Mouse (Mus musculus) CH12.LX (cell line): ENCODE data around the gene Stac. TPM values are rescaled to one million over a fixed set of nuclear protein-coding genes. Genes with fewer than 3 reads are reported as not detected.

Experiments used
- DNase-seq: peaks from one replicate; pipeline ENCODE4 v3.0.0-alpha.2; 2013; ENCODE audit errors: extremely low read depth
- H3K27ac ChIP-seq: 2 replicates; pipeline ENCODE4 v1.5.1; 2012; ENCODE audit warnings: low read depth, mild to moderate bottlenecking, control low read depth, moderate library complexity; ENCODE audit not compliant: insufficient read depth
- H3K27me3 ChIP-seq: replicated peaks from 2 replicates; pipeline ENCODE3; 2012; ENCODE audit warnings: inconsistent platforms
- H3K36me3 ChIP-seq, 2 experiments: replicated peaks in 1 of 2; 2 replicates each; pipeline versions ENCODE3 to v1.6.1; 2012; ENCODE audit warnings: inconsistent platforms in 1 of 2, low read length in 1 of 2, mild to moderate bottlenecking in 1 of 2, mixed read lengths in 1 of 2, moderate library complexity in 1 of 2; ENCODE audit not compliant: control insufficient read depth in 1 of 2, insufficient read depth in 1 of 2
- H3K4me1 ChIP-seq, 2 experiments: 2 replicates each; pipeline ENCODE4 v1.6.1; 2012; ENCODE audit warnings: inconsistent platforms in 1 of 2, moderate library complexity in 1 of 2; ENCODE audit not compliant: insufficient read depth in 2 of 2, control insufficient read depth in 1 of 2
- H3K4me2 ChIP-seq: 2 replicates; pipeline ENCODE4 v1.6.1; 2012; ENCODE audit warnings: low read depth, mild to moderate bottlenecking, control low read depth; ENCODE audit not compliant: poor library complexity, insufficient read depth, severe bottlenecking
- H3K4me3 ChIP-seq, 3 experiments: fragments of 150-350 bp in 1 of 3; sonication (generic) in 1 of 3; replicated peaks in 1 of 3; 2 replicates each; pipeline versions ENCODE3 to v1.5.1; 2011 to 2012; ENCODE audit warnings: low read depth in 2 of 3, low read length in 2 of 3, mild to moderate bottlenecking in 2 of 3, moderate library complexity in 2 of 3, control low read depth in 1 of 3, improper control_type of control experiment in 1 of 3, inconsistent platforms in 1 of 3, mixed read lengths in 1 of 3; ENCODE audit not compliant: poor library complexity in 1 of 3
- H3K79me2 ChIP-seq: replicated peaks from 2 replicates; pipeline ENCODE4 v1.6.1; 2012; ENCODE audit warnings: mild to moderate bottlenecking, moderate library complexity; ENCODE audit not compliant: control insufficient read depth, poor library complexity, insufficient read depth, severe bottlenecking; ENCODE audit errors: extremely low read depth
- H3K9ac ChIP-seq: 2 replicates; pipeline ENCODE4 v1.6.1; 2012; ENCODE audit warnings: low read depth, mild to moderate bottlenecking, control low read depth, moderate library complexity; ENCODE audit not compliant: insufficient read depth
- H3K9me3 ChIP-seq: replicated peaks from 2 replicates; pipeline ENCODE3; 2012; ENCODE audit warnings: low read length, inconsistent platforms, mixed read lengths
- BHLHE40 ChIP-seq: IDR thresholded peaks from 2 replicates; pipeline ENCODE4 v1.6.1; 2011; ENCODE audit warnings: mild to moderate bottlenecking, low read depth, low read length, improper control_type of control experiment
- CHD1 ChIP-seq: IDR thresholded peaks from 2 replicates; pipeline ENCODE4 v1.6.1; 2012; ENCODE audit warnings: low read depth, low read length, improper control_type of control experiment, inconsistent platforms
- CTCF ChIP-seq, 2 experiments: IDR thresholded peaks in 1 of 2; conservative IDR thresholded peaks in 1 of 2; 2 replicates each; pipeline ENCODE4 v1.5.1; 2011 to 2012; ENCODE audit warnings: low read depth in 2 of 2, low read length in 2 of 2, improper control_type of control experiment in 1 of 2, inconsistent platforms in 1 of 2, mild to moderate bottlenecking in 1 of 2, moderate library complexity in 1 of 2
- ELF1 ChIP-seq: IDR thresholded peaks from 2 replicates; pipeline ENCODE4 v1.6.1; 2014; ENCODE audit warnings: low read depth, mild to moderate bottlenecking, inconsistent platforms, low read length, improper control_type of control experiment
- EP300 ChIP-seq: IDR thresholded peaks from 2 replicates; pipeline ENCODE4 v1.6.1; 2011; ENCODE audit warnings: low read length, improper control_type of control experiment
- NELFE ChIP-seq: IDR thresholded peaks from 2 replicates; pipeline ENCODE4 v1.6.1; 2011; ENCODE audit warnings: low read depth, low read length, improper control_type of control experiment
- NRF1 ChIP-seq: IDR thresholded peaks from 2 replicates; pipeline ENCODE4 v1.6.1; 2014; ENCODE audit warnings: low read depth, mild to moderate bottlenecking, inconsistent platforms, low read length, improper control_type of control experiment, moderate library complexity
- PAX5 ChIP-seq: IDR thresholded peaks from 2 replicates; pipeline ENCODE4 v1.6.1; 2012; ENCODE audit warnings: low read length, inconsistent platforms, mixed read lengths
- POLR2AphosphoS2 ChIP-seq: IDR thresholded peaks from 2 replicates; pipeline ENCODE4 v1.6.1; 2011; ENCODE audit warnings: low read depth, low read length, improper control_type of control experiment
- TBP ChIP-seq: conservative IDR thresholded peaks from 2 replicates; pipeline ENCODE4 v1.6.1; 2011; ENCODE audit warnings: low read depth, low read length, improper control_type of control experiment
- dilution Hi-C: fragments of 300-500 bp; cut with MboI; formaldehyde crosslinking; loops from 2 replicates; pipeline ENCODE4 v1.14.3; 2020; ENCODE audit warnings: low sequenced_read_pairs; ENCODE audit not compliant: extremely low pct_unique_long_range_greater_than_20kb, extremely low pct_ligation_motif_present
- in situ Hi-C: fragments of 300-500 bp; cut with MboI; formaldehyde crosslinking; loops from 3 replicates; pipeline ENCODE4 v1.14.3; 2019; ENCODE audit warnings: low sequenced_read_pairs, low pct_ligation_motif_present, low pct_unique_long_range_greater_than_20kb, mixed read lengths
- polyA plus RNA-seq: library from polyadenylated mRNA; unstranded; fragments of >175 nt; gene quantifications from 2 replicates; pipeline ENCODE4 v1.2.1, GENCODE M21; 2012; ENCODE audit warnings: low read depth; ENCODE audit not compliant: insufficient read length
- total RNA-seq, 2 experiments: library from RNA; depleted of rRNA; stranded (reverse); fragments of 300-350 nt in 1 of 2; fragments of >200 nt in 1 of 2; gene quantifications; 2 replicates each; pipeline ENCODE4 v1.2.3; 2012 to 2014

Gene Stac
- total and polyA plus RNA-seq, 3 experiments: not detected

- Histone ChIP-seq H3K4me1 (no peaks in the 10 kb centered on the region), H3K4me3 (no peak overlapping the region), H3K79me2 (no peaks in the 10 kb centered on the region), H3K4me2 (no peak overlapping the region), H3K27me3 (no peaks in the 10 kb centered on the region), H3K27ac (no peak overlapping the region), H3K9ac (no peak overlapping the region), H3K9me3 (peaks cover 68% of the 10 kb centered on the region), H3K36me3 (no peaks in the 10 kb centered on the region)
- DNase-seq: no peak
- in situ Hi-C loops (no loop called here), dilution Hi-C loops (no loop called here)
- no peak for TF ChIP-seq EP300
- TF ChIP-seq ELF1: no peak
- TF ChIP-seq TBP: no peak
- no peak for TF ChIP-seq NRF1
Measured at GRCm38 (mm10) chr9:111739026-111739425, 48.9 kb upstream of the Stac start.

- H3K9ac ChIP-seq: no peak overlapping the region
- no peak overlapping the region for H3K4me2 ChIP-seq
- no peaks in the 10 kb centered on the region for H3K36me3 ChIP-seq
- dilution Hi-C loops: no loop called here
- no peak overlapping the region for H3K4me3 ChIP-seq
- no peaks in the 10 kb centered on the region for H3K79me2 ChIP-seq
- H3K27me3 ChIP-seq: no peaks in the 10 kb centered on the region
- TF ChIP-seq PAX5 (no peak), BHLHE40 (no peak), POLR2AphosphoS2 (no peak), ELF1 (no peak), CHD1 (no peak)
- TF ChIP-seq, all 38 proteins: peak for 0
- Histone ChIP-seq H3K9me3 (peaks cover 72% of the 10 kb centered on the region), H3K4me1 (no peaks in the 10 kb centered on the region), H3K27ac (no peak overlapping the region)
- in situ Hi-C loops: no loop called here
- no peak for DNase-seq
Measured at GRCm38 (mm10) chr9:111737796-111738195, 47.6 kb upstream of the Stac start.

GRCm38 (mm10) chr9:111735931-111736330 lies 45.8 kb upstream of the Stac start:
- dilution Hi-C loops (no loop called here), in situ Hi-C loops (no loop called here)
- no peak for DNase-seq
- no peaks in the 10 kb centered on the region for H3K36me3 ChIP-seq
- peaks cover 76% of the 10 kb centered on the region for H3K9me3 ChIP-seq
- no peaks in the 10 kb centered on the region for H3K4me1 ChIP-seq
- no peak overlapping the region for H3K9ac ChIP-seq
- H3K79me2 ChIP-seq: no peaks in the 10 kb centered on the region
- H3K27me3 ChIP-seq: no peaks in the 10 kb centered on the region
- H3K27ac ChIP-seq: no peak overlapping the region
- H3K4me3 ChIP-seq: no peak overlapping the region
- TF ChIP-seq PAX5 (no peak), CTCF (conservative IDR thresholded peaks at IDR 0.05 in 1 of 2, IDR thresholded peaks at IDR 0.05 in 1 of 2; ENCODE audit: low read depth in 2 of 2, low read length in 2 of 2) (no peak), NELFE (no peak)
- no peak overlapping the region for H3K4me2 ChIP-seq
